In genomic region chr14:48138138-48138537, GRCm38 (mm10) we compare ENCODE assay signal across 7 mouse cellular contexts. TPM values are rescaled to one million over a fixed set of nuclear protein-coding genes. Genes with fewer than 3 reads are reported as not detected.
DNase-seq lines count a peak whose midpoint lies in the region; TF ChIP-seq lines count a peak whose summit lies in the region.

No protein-coding gene starts in this region.

- H3K36me3 ChIP-seq in kidney, adult 2 months (ENCODE audit: control insufficient read depth, insufficient read depth, low read length) = no peaks in the 10 kb centered on the region

- no peaks in the 10 kb centered on the region for H3K27me3 ChIP-seq in kidney, adult 2 months (replicated peaks; ENCODE audit: control insufficient read depth, insufficient read depth, low read length)

- H3K4me3 ChIP-seq in kidney, adult 2 months (ENCODE audit: insufficient read depth, low read depth, low read length) = no peak overlapping the region
- H3K4me3 ChIP-seq in cortical plate, adult 2 months (ENCODE audit: insufficient read depth, low read length) = no peak overlapping the region

- DNase-seq in kidney, adult 2 months = peak; percentile 46
- DNase-seq in kidney, adult 18-20 months = no peak
- peak; percentile 56 for DNase-seq in cerebellum, adult 11-12 months
- peak; percentile 39 for DNase-seq in lung, postnatal 25 days (ENCODE audit: low spot score)
- no peak for DNase-seq in ovary, adult 18-20 months (ENCODE audit: low spot score)
- DNase-seq in yolk sac, embryonic 10.5 days (ENCODE audit: low spot score) = no peak

- H3K4me1 ChIP-seq in kidney, adult 2 months (ENCODE audit: control insufficient read depth, insufficient read depth, low read length) = peaks cover 30% of the 10 kb centered on the region
- peaks cover 2% of the 10 kb centered on the region for H3K4me1 ChIP-seq in cortical plate, adult 2 months (ENCODE audit: control insufficient read depth, insufficient read depth, low read length)

- TF ChIP-seq POLR2A in kidney, adult 2 months (IDR thresholded peaks at IDR 0.05; ENCODE audit: low read depth, low read length) = no peak
- no peak for TF ChIP-seq POLR2A in cortical plate, adult 2 months (IDR thresholded peaks at IDR 0.05; ENCODE audit: extremely low read depth, insufficient read depth, low read length)

- WGBS in kidney, adult 2 months = 44% methylated on average over 8 of the region's 8 CpGs

- H3K27ac ChIP-seq in kidney, adult 2 months (ENCODE audit: insufficient read depth, low read depth, low read length) = no peak overlapping the region
- no peak overlapping the region for H3K27ac ChIP-seq in cortical plate, adult 2 months (ENCODE audit: insufficient read depth, low read length)

- TF ChIP-seq CTCF in kidney, adult 2 months (conservative IDR thresholded peaks at IDR 0.05; ENCODE audit: insufficient read depth, insufficient read length, low read depth, low read length) = peak; percentile 60
- peak; percentile 34; the same call in 1 of the 2 replicates for TF ChIP-seq CTCF in cortical plate, adult 2 months (IDR thresholded peaks at IDR 0.05; ENCODE audit: extremely low read depth, insufficient read depth, low read length)

RNA-seq across cellular contexts. Expression of gene Peli2, which starts 17.5 kb away (rescaled TPM):
- 31.7 and 37.6 TPM in 2 replicates for polyA plus RNA-seq in kidney, adult 2 months (2012; rRNA removed)
- polyA plus RNA-seq in cortical plate, adult 2 months (2012; rRNA removed) = 13.3 and 14.0 TPM in 2 replicates

Comparison
In these comparisons a context has a peak if more than half of its experiments do, and no peak if none do; other contexts are left out.
1. DNase-seq: peak in kidney, adult 2 months (single experiment), cerebellum, adult 11-12 months (single experiment) and lung, postnatal 25 days (single experiment); none in kidney, adult 18-20 months (single experiment), ovary, adult 18-20 months (single experiment) and yolk sac, embryonic 10.5 days (single experiment).